Mouse (Mus musculus) fat pad, adult 2 months (tissue): ENCODE results near the gene Lyrm7.

ENCODE experiments used
- DNase-seq: peaks from one replicate; pipeline ENCODE4 v3.0.0-alpha.2; 2011; ENCODE audit warnings: low read depth, low spot score; ENCODE audit errors: extremely low read depth

The Lyrm7 gene

GRCm38 (mm10) chr11:54806891-54807290 lies 53.8 kb downstream of the Lyrm7 start:
- no peak for DNase-seq

GRCm38 (mm10) chr11:54805196-54805595 lies 55.5 kb downstream of the Lyrm7 start:
- no peak for DNase-seq

GRCm38 (mm10) chr11:54802621-54803020 lies 58.1 kb downstream of the Lyrm7 start:
- no peak for DNase-seq

GRCm38 (mm10) chr11:54801791-54802558 lies 58.7 kb downstream of the Lyrm7 start:
- no peak for DNase-seq

- no peak for DNase-seq
These were observed 64.2 kb downstream of the Lyrm7 start for GRCm38 (mm10) chr11:54796551-54796950.

GRCm38 (mm10) chr11:54794678-54795077 lies 66.0 kb downstream of the Lyrm7 start:
- no peak for DNase-seq

GRCm38 (mm10) chr11:54793173-54793572 lies 67.5 kb downstream of the Lyrm7 start:
- no peak for DNase-seq

GRCm38 (mm10) chr11:54791458-54791857 lies 69.3 kb downstream of the Lyrm7 start:
- no peak for DNase-seq

- DNase-seq: peak; percentile 37
These were observed 72.9 kb downstream of the Lyrm7 start, which contains the start of gene Cdc42se2 for GRCm38 (mm10) chr11:54787488-54788474. TSS of gene Cdc42se2 (minus strand) at chr11:54787675.

- DNase-seq: no peak
These were observed 73.7 kb downstream of the Lyrm7 start for GRCm38 (mm10) chr11:54786858-54787487.

GRCm38 (mm10) chr11:54785566-54785965 lies 75.2 kb downstream of the Lyrm7 start:
- no peak for DNase-seq

- DNase-seq: no peak
These were observed 76.3 kb downstream of the Lyrm7 start for GRCm38 (mm10) chr11:54784436-54784835.

- DNase-seq: no peak
These were observed 78.5 kb downstream of the Lyrm7 start for GRCm38 (mm10) chr11:54782253-54782652.

GRCm38 (mm10) chr11:54779946-54780345 lies 80.8 kb downstream of the Lyrm7 start:
- no peak for DNase-seq

- DNase-seq: no peak
These were observed 82.4 kb downstream of the Lyrm7 start for GRCm38 (mm10) chr11:54778131-54778844.

- no peak for DNase-seq
These were observed 83.2 kb downstream of the Lyrm7 start for GRCm38 (mm10) chr11:54777387-54778130.
